Mouse (Mus musculus) C2C12 (cell line): ENCODE results near the gene Hadh.

Experiments used
- CEBPB ChIP-seq: IDR thresholded peaks from one replicate; pipeline ENCODE4 v1.6.1; 2011; ENCODE audit warnings: low read depth, mild to moderate bottlenecking, control low read depth, moderate library complexity
- CTCF ChIP-seq: IDR thresholded peaks from one replicate; pipeline ENCODE4 v1.5.1; 2011; ENCODE audit not compliant: control insufficient read depth, insufficient read depth, insufficient read length
- MAX ChIP-seq: IDR thresholded peaks from one replicate; pipeline ENCODE4 v1.6.1; 2011; ENCODE audit warnings: mild to moderate bottlenecking, control low read depth
- MYOD1 ChIP-seq: IDR thresholded peaks from one replicate; pipeline ENCODE4 v1.6.1; 2011; ENCODE audit warnings: low read depth; ENCODE audit not compliant: control insufficient read depth, insufficient read length
- MYOG ChIP-seq: IDR thresholded peaks from one replicate; pipeline ENCODE4 v1.6.1; 2011; ENCODE audit not compliant: control insufficient read depth, insufficient read length; ENCODE audit errors: extremely low read depth
- USF1 ChIP-seq: IDR thresholded peaks from one replicate; pipeline ENCODE4 v1.6.1; 2011; ENCODE audit warnings: low read depth, mild to moderate bottlenecking, control low read depth, moderate library complexity

- TF ChIP-seq CTCF, result peak; percentile 79
- TF ChIP-seq USF1, result no peak
- no peak for TF ChIP-seq MAX
- no peak for TF ChIP-seq MYOD1
- no peak for TF ChIP-seq MYOG
- TF ChIP-seq CEBPB, result no peak
Observed at GRCm38 (mm10) chr3:131245766-131246578, 25.9 kb downstream of the Hadh start.
